Mouse (Mus musculus) erythroblast, embryonic 14.5 days (primary cell): ENCODE measurements at regions not wholly inside any gene's neighbourhood (a gene's known extent, or its start where the extent isn't known, plus 50 kb on each side); places are given as distances from the start of the nearest gene placed in this dataset.

Source experiments
- GATA1 ChIP-seq: IDR thresholded peaks from 2 replicates; pipeline ENCODE4 v1.6.1; 2012; ENCODE audit warnings: low read length, inconsistent platforms, mixed read lengths
- TAL1 ChIP-seq: IDR thresholded peaks from 3 replicates; pipeline ENCODE4 v1.6.1; 2012; ENCODE audit warnings: low read length, inconsistent platforms, mixed read lengths

GRCm38 (mm10) chr4:55271965-55272630 lies 77.7 kb upstream of the Rad23b start:
- TF ChIP-seq TAL1 (no peak), GATA1 (no peak)
